Mouse (Mus musculus): ENCODE data around the gene Gpr34. TPM values are rescaled to one million over a fixed set of nuclear protein-coding genes. Genes with fewer than 3 reads are reported as not detected.

Gene Gpr34
- polyA plus RNA-seq, 1 experiment from 2014 or later: 3.7 TPM

DNA sequence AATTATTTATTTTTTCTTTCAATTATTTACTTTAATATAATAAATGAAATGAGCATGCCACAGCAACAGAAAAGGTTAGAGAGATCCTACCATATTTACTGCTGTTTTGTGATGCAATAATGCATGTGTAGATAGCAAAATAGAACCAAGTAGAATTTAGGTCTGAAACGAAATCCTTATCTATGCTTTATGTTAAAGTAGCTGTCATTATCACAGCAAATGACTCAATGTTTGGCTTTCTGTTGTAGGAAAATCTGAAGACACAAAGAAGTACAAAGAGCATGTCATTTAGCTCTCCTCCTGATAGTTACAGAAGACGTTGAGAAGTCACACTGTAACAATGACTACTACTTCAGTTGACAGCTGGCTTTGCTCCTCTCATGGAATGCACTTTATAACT, 7.0 kb downstream of the Gpr34 start:
- Histone ChIP-seq H3K9ac (no peak overlapping the region), H3K36me3 (no peaks in the 10 kb centered on the region), H3K27ac (no peak overlapping the region), H3K9me3 (no peaks in the 10 kb centered on the region), H3K4me3 (no peak overlapping the region), H3K4me2 (replicated peaks) (no peak overlapping the region), H3K4me1 (no peaks in the 10 kb centered on the region), H3K27me3 (replicated peaks) (no peaks in the 10 kb centered on the region)
- ATAC-seq (ENCODE audit: low FRiP score, low read depth): no peak
- WGBS: 77% methylated on average over 2 of the region's 2 CpGs

DNA sequence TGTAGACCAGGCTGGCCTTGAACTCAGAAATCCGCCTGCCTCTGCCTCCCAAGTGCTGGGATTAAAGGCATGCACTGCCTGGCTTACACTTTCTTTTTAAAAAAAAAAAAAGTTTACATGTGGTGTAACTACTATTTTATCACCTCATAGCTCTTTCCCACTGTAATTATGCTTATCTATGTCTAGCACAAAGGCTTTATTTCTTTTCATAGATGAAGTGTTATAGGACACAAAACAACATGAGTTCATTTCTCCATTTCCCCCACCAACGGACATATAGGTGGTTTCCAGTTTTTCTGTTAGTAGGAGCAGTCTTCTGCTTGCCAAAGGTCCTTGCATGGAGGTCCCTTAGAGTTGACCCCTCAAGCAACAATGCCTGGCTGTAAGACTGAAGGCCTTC, 20.0 kb downstream of the Gpr34 start:
- Histone ChIP-seq H3K4me2 (replicated peaks) (no peak overlapping the region), H3K9me3 (no peaks in the 10 kb centered on the region), H3K27ac (no peak overlapping the region), H3K27me3 (replicated peaks) (no peaks in the 10 kb centered on the region), H3K4me1 (no peaks in the 10 kb centered on the region), H3K9ac (no peak overlapping the region), H3K36me3 (no peaks in the 10 kb centered on the region), H3K4me3 (no peak overlapping the region)
- WGBS: 80% methylated on average over 2 of the region's 2 CpGs
- ATAC-seq (ENCODE audit: low FRiP score, low read depth): no peak

DNA sequence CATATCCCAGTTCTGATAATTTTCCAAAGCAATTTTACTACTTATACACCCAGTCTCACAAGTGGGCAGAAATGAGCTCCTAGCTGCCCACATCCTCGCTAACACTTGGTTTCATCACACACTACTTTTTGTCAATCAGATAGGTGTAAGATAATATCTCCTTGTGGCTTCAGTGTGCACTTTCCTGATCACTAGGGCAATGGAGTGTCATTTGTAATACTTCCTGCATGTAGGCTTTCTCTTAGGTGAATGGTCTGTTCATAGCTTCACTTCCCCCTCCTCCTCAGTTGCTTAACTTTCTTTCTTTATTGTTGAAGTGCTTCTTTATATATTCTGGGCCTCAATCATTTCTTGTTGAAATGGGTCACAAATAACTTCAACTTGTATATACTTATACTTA, 20.4 kb downstream of the Gpr34 start:
- WGBS: 97% methylated on average over 1 of the region's 1 CpGs
- Histone ChIP-seq H3K36me3 (no peaks in the 10 kb centered on the region), H3K27ac (no peak overlapping the region), H3K9me3 (no peaks in the 10 kb centered on the region), H3K4me3 (no peak overlapping the region), H3K9ac (no peak overlapping the region), H3K4me1 (no peaks in the 10 kb centered on the region), H3K4me2 (replicated peaks) (no peak overlapping the region), H3K27me3 (replicated peaks) (no peaks in the 10 kb centered on the region)
- no peak for ATAC-seq (ENCODE audit: low FRiP score, low read depth)

DNA sequence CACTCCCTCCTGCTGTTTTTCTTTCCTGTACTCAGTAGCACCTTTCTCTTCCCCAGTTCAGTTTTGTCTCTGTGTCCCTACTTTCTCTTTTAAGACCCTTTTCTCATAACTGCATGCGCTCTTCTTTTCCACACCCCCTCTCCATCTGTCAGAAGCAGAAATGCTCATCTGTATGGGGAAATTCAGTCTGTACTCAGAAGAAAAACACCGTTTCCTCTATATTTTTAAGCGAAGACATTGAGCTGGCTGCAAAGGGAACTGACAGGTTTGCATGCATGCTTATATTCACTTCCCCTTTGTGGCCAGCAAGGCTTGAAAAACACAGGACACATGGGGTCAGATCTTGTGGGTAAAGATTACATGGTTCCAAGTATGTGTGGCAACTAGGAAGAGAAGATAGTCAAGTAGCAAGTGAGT, 23.1 kb downstream of the Gpr34 start:
- Histone ChIP-seq H3K27ac (no peak overlapping the region), H3K4me3 (no peak overlapping the region), H3K4me1 (no peaks in the 10 kb centered on the region), H3K36me3 (no peaks in the 10 kb centered on the region), H3K9ac (no peak overlapping the region), H3K9me3 (no peaks in the 10 kb centered on the region), H3K27me3 (replicated peaks) (no peaks in the 10 kb centered on the region), H3K4me2 (replicated peaks) (no peak overlapping the region)
- WGBS: 85% methylated on average over 3 of the region's 3 CpGs
- ATAC-seq (ENCODE audit: low FRiP score, low read depth): no peak

DNA sequence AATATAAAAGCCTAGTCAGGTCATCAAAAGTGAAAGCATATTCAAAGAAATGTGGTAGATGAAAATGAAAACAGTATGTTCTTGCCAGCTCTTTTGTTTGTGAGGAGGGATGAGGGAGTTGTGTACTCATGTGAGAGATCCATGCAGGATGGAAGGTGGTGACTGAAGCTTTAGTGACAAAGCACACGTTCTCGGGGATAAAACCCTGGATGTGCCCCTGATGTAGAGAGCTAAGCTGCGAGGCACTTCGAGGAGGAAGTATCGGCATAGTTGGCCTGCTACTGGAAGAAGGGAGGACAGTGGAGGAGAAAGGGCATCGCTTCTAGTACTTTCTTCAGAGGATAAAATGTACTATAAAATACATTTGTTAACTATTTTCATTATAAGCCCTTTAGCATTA, 24.0 kb downstream of the Gpr34 start:
- WGBS: 94% methylated on average over 6 of the region's 6 CpGs
- Histone ChIP-seq H3K4me1 (no peaks in the 10 kb centered on the region), H3K9ac (no peak overlapping the region), H3K9me3 (no peaks in the 10 kb centered on the region), H3K36me3 (no peaks in the 10 kb centered on the region), H3K27ac (no peak overlapping the region), H3K27me3 (replicated peaks) (no peaks in the 10 kb centered on the region), H3K4me2 (replicated peaks) (no peak overlapping the region), H3K4me3 (no peak overlapping the region)
- no peak for ATAC-seq (ENCODE audit: low FRiP score, low read depth)

DNA sequence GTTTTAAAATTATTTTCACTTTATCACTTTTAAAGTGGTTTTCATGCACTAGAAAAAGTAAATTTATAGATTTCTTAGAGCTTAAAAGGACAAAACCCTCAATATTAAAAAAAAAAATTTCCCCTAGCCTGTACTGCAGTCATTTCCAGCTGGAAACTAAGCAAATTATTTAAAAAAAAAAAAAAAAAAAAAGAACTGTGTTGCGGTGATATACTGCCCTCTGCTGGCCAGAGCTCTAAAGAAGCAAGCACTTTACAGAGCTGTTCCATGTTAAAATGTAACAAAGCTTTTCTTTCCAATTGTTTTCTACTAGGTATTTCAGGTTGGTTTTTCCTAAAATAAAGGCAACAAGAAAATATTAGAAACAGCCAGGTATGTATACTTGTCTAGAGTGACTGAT, 24.8 kb downstream of the Gpr34 start:
- H3K4me2 ChIP-seq (replicated peaks): no peak overlapping the region
- 13% methylated on average over 1 of the region's 1 CpGs for WGBS
- no peak overlapping the region for H3K27ac ChIP-seq
- ATAC-seq (ENCODE audit: low FRiP score, low read depth): no peak
- no peaks in the 10 kb centered on the region for H3K9me3 ChIP-seq
- no peaks in the 10 kb centered on the region for H3K27me3 ChIP-seq (replicated peaks)
- no peaks in the 10 kb centered on the region for H3K36me3 ChIP-seq
- no peak overlapping the region for H3K9ac ChIP-seq
- H3K4me3 ChIP-seq: no peak overlapping the region
- H3K4me1 ChIP-seq: no peaks in the 10 kb centered on the region

DNA sequence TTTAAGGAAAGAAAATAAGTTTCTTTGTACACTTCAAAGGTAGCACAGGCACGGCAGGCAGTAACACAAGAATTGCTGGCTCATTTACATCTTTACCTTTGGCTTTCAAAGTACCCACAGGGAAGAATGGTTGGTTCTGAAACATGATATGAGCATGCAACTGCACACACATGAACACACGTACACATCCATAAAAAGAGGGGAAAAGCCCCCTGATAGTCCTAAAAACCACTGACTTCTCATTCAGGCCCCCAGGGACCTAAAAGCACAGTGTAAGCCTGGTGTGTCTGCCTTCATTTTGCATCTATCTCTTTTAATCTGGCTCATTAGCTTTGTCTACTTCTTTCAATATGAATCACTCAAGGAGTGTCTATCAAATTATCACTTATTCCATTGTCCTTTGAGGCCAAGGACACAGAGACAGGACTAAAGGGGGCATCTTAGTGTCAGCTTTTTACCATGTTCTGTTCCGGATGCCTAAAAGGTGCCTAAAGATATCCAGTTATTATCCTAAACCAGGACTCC, 26.8 kb downstream of the Gpr34 start:
- 82% methylated on average over 3 of the region's 3 CpGs for WGBS
- ATAC-seq (ENCODE audit: low FRiP score, low read depth): no peak
- Histone ChIP-seq H3K9ac (no peak overlapping the region), H3K9me3 (no peaks in the 10 kb centered on the region), H3K36me3 (no peaks in the 10 kb centered on the region), H3K4me3 (no peak overlapping the region), H3K27ac (no peak overlapping the region), H3K4me2 (replicated peaks) (no peak overlapping the region), H3K27me3 (replicated peaks) (no peaks in the 10 kb centered on the region), H3K4me1 (no peaks in the 10 kb centered on the region)

DNA sequence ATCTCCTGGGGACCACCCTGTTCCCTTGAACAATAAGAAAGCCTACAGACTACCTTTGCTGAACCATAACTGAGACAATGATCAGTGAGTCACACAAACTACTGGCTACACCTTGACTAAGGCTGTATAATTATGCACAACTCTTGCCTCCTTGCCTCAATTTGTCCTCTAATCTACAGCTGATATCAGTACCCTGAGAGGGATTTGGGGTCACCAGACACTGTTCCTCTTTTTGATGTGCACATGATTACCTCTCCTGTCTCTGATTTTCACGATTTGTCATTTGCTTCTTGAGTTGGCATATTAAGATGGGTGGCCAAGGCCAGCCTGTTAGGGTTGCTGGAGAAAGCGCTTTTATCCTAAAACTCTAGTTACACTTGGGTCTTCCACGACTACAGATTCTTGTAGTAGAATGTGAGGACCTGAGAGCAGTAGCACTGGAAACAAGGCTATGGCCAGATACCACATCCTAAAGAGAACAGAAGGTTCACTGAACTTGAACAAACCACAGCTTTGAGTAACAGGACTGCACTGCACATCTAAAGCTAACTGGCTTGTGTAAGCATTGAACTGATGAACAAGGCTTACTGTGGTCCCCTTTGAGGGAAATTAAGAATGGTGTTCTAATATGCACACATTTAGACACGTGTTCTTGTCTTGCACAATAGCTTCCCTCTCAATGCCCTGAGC, 27.5 kb downstream of the Gpr34 start:
- no peak overlapping the region for H3K4me3 ChIP-seq
- H3K36me3 ChIP-seq: no peaks in the 10 kb centered on the region
- H3K4me2 ChIP-seq (replicated peaks): no peak overlapping the region
- H3K4me1 ChIP-seq: no peaks in the 10 kb centered on the region
- no peaks in the 10 kb centered on the region for H3K9me3 ChIP-seq
- no peak for ATAC-seq (ENCODE audit: low FRiP score, low read depth)
- WGBS: 81% methylated on average over 4 of the region's 4 CpGs
- no peak overlapping the region for H3K9ac ChIP-seq
- H3K27ac ChIP-seq: no peak overlapping the region
- no peaks in the 10 kb centered on the region for H3K27me3 ChIP-seq (replicated peaks)

DNA sequence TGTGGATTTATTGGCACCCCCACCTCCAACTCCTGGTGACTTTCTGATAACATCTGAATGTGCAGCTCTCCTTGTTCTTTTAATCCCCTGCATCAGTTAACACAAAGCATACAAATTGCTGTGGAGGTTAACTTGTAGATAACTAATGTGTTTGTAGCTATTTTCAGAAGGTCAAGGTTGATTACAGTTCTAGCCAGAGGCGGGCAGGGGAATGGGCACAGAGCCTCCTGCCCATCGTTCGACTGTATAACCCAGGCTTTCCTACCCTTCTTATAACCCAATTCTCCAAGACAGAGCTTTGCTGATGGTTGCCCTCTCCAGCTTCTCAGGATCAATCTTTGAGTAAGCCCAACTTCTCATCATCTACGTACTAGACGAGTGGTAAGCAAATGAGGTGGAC, 29.2 kb downstream of the Gpr34 start, which contains the start of gene Gpr82:
TSS of gene Gpr82 (plus strand) at position 301 of the 400 bp plus-strand sequence.
- H3K4me3 ChIP-seq: no peak within 1 kb of the TSS
- H3K27me3 ChIP-seq (replicated peaks): no peaks in the 10 kb centered on the region
- no peaks in the 10 kb centered on the region for H3K9me3 ChIP-seq
- ATAC-seq (ENCODE audit: low FRiP score, low read depth): no peak
- H3K9ac ChIP-seq: no peak within 1 kb of the TSS
- no peaks in the 10 kb centered on the region for H3K36me3 ChIP-seq
- 95% methylated on average over 5 of the region's 5 CpGs for WGBS
- H3K4me1 ChIP-seq: no peaks in the 10 kb centered on the region
- no peak within 1 kb of the TSS for H3K27ac ChIP-seq
- no peak within 1 kb of the TSS for H3K4me2 ChIP-seq (replicated peaks)

DNA sequence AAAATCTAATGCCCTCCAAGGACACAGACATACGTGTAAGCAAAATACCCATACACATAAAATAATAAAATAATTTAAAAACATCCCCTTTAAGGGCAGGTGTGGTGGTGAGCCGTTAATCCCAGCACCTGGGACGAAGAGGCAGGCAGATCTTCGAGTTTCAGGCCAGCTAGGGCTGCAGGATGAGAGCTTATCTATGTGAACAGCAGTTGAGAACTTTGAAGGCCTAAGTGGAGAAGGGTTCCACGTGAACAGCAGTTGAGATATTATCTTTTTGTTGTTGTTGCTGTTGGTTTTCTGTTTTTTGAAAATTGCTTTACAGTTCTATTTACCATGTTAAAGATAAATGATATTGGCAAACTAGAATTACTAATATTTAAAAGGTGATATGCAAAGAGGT, 37.0 kb downstream of the Gpr34 start:
- no peak for ATAC-seq (ENCODE audit: low FRiP score, low read depth)
- Histone ChIP-seq H3K9me3 (no peaks in the 10 kb centered on the region), H3K4me3 (no peak overlapping the region), H3K36me3 (no peaks in the 10 kb centered on the region), H3K9ac (no peak overlapping the region), H3K4me2 (replicated peaks) (no peak overlapping the region), H3K27me3 (replicated peaks) (no peaks in the 10 kb centered on the region), H3K27ac (no peak overlapping the region), H3K4me1 (no peaks in the 10 kb centered on the region)
- 84% methylated on average over 5 of the region's 5 CpGs for WGBS

DNA sequence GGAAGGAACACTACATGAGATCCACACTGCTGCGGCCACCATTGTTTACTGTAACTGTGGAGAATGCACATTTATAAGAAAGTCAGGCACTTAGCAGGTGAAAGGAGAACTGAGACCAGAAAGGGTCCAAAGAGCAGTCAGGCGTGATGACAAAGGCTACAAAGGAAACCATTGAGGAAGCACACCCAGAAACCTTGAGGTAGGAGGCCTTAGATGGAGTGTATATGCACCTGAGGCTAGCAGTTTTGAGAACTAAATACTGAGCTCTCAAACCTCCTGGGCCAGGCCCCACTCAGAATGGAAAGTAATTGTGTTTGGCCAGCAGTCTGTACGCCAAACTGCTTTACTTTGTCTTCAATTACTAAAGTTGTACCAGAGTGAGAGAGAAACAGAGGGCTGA, 38.5 kb downstream of the Gpr34 start:
- Histone ChIP-seq H3K4me1 (no peaks in the 10 kb centered on the region), H3K27ac (no peak overlapping the region), H3K27me3 (replicated peaks) (no peaks in the 10 kb centered on the region), H3K36me3 (no peaks in the 10 kb centered on the region), H3K9me3 (no peaks in the 10 kb centered on the region), H3K4me3 (no peak overlapping the region), H3K9ac (no peak overlapping the region), H3K4me2 (replicated peaks) (no peak overlapping the region)
- no peak for ATAC-seq (ENCODE audit: low FRiP score, low read depth)
- WGBS: 65% methylated on average over 3 of the region's 3 CpGs

DNA sequence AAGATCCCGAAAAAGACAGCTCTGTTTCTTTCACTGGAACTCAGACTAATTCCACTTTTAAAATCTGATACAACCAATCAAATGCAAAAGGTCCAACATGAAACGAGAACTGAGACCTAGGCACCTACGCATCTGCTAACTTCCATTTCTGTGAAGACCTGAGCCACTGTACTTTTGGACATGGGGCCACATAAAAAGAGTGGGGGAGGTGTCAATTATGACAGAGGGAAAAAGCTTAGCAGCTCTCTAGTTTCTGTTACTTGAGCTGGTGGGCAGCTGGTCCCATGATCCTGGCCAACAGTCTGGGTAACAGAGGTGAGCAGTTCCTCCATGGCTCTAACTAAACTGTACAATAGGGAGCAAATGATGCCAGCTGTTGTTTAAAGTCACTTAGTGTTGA, 41.1 kb downstream of the Gpr34 start:
- 85% methylated on average over 3 of the region's 3 CpGs for WGBS
- Histone ChIP-seq H3K4me3 (no peak overlapping the region), H3K36me3 (no peaks in the 10 kb centered on the region), H3K4me1 (no peaks in the 10 kb centered on the region), H3K27ac (no peak overlapping the region), H3K9ac (no peak overlapping the region), H3K4me2 (replicated peaks) (no peak overlapping the region), H3K27me3 (replicated peaks) (no peaks in the 10 kb centered on the region), H3K9me3 (no peaks in the 10 kb centered on the region)
- ATAC-seq (ENCODE audit: low FRiP score, low read depth): no peak

DNA sequence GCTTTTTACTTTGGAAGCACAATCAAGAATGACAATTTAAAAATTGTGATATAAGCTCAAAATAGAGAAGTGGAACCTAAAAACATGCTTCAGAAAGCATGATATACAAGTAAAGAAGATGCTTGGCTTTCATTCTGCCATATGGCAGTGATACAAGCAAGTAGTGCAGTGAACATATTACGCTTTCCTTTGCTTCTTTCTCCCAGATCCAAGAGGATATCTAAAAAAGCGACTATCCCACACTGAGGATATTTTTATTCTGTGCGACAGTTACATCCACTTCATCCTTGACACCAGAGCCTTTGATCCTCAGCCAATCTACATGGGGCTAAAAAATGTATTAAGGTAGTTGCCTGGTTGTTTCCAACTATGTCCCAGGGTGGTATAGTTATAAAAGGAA, 49.9 kb downstream of the Gpr34 start:
- no peak overlapping the region for H3K27ac ChIP-seq
- H3K27me3 ChIP-seq (replicated peaks): no peaks in the 10 kb centered on the region
- H3K36me3 ChIP-seq: no peaks in the 10 kb centered on the region
- no peaks in the 10 kb centered on the region for H3K9me3 ChIP-seq
- no peak for ATAC-seq (ENCODE audit: low FRiP score, low read depth)
- no peaks in the 10 kb centered on the region for H3K4me1 ChIP-seq
- 89% methylated on average over 3 of the region's 3 CpGs for WGBS
- H3K4me3 ChIP-seq: no peak overlapping the region
- no peak overlapping the region for H3K9ac ChIP-seq
- no peak overlapping the region for H3K4me2 ChIP-seq (replicated peaks)

All from neural tube, embryonic 12.5 days (tissue).